Mouse (Mus musculus): Measurements from ENCODE around the gene Lpin2.

GRCm38 (mm10) chr17:71216263-71216662, 33.9 kb downstream of the Lpin2 start:
- TF ChIP-seq CTCF (IDR thresholded peaks at IDR 0.05; ENCODE audit: borderline replicate concordance, insufficient read depth, low read length) = no peak
- no peak for TF ChIP-seq POLR2A (IDR thresholded peaks at IDR 0.05; ENCODE audit: low read depth, low read length)
